Mouse (Mus musculus) kidney, postnatal 0 days (tissue): ENCODE measurements around the gene Trpc3. TPM values are rescaled to one million over a fixed set of nuclear protein-coding genes. Genes with fewer than 3 reads are reported as not detected.
"Not testable (repeated sequence)": the region's sequence is repeated elsewhere in the genome, so short reads cannot be mapped to it uniquely, and the experiment has no call there.

Source experiments
- ATAC-seq: fragments of 200-750 bp; cut with Nextera tagmentation; replicated peaks from 2 replicates; pipeline ENCODE4 v1.8.0; 2017; ENCODE audit warnings: low read depth, moderate number of reproducible peaks, moderate TSS enrichment, moderate library complexity; ENCODE audit not compliant: low FRiP score
- DNase-seq: peaks from one replicate; pipeline ENCODE4 v3.0.0-alpha.2; 2016; ENCODE audit warnings: low spot score
- H3K27ac ChIP-seq: fragments of 300-500 bp; sonication (generic); 2 replicates; pipeline ENCODE4 v1.5.1; 2014; ENCODE audit warnings: mild to moderate bottlenecking
- H3K27me3 ChIP-seq: fragments of 300-500 bp; sonication (generic); 2 replicates; pipeline ENCODE4 v1.6.1; 2014; ENCODE audit warnings: low read length, mixed read lengths; ENCODE audit not compliant: insufficient read depth
- H3K36me3 ChIP-seq: fragments of 300-500 bp; sonication (generic); 2 replicates; pipeline ENCODE4 v1.6.1; 2014; ENCODE audit warnings: low read length, mixed read lengths; ENCODE audit not compliant: insufficient read depth
- H3K4me1 ChIP-seq: fragments of 300-500 bp; sonication (generic); replicated peaks from 2 replicates; pipeline ENCODE4 v1.6.1; 2014; ENCODE audit warnings: antibody characterized with exemption, low read length, mixed read lengths; ENCODE audit not compliant: insufficient read depth
- H3K4me2 ChIP-seq: fragments of 300-500 bp; sonication (generic); 2 replicates; pipeline ENCODE4 v1.6.1; 2014; ENCODE audit warnings: mild to moderate bottlenecking, low read length, moderate library complexity, mixed read lengths
- H3K4me3 ChIP-seq: fragments of 300-500 bp; sonication (generic); replicated peaks from 2 replicates; pipeline ENCODE4 v1.5.1; 2014; ENCODE audit warnings: low read depth, low read length
- H3K9ac ChIP-seq: fragments of 300-500 bp; sonication (generic); 2 replicates; pipeline ENCODE4 v1.6.1; 2014; ENCODE audit warnings: low read depth, low read length
- H3K9me3 ChIP-seq: fragments of 300-500 bp; sonication (generic); replicated peaks from 2 replicates; pipeline ENCODE4 v1.6.1; 2016; ENCODE audit warnings: low read length, inconsistent platforms, mixed read lengths
- CTCF ChIP-seq: IDR thresholded peaks from 2 replicates; pipeline ENCODE4 v1.5.1; 2016; ENCODE audit warnings: antibody characterized with exemption, low read depth, mild to moderate bottlenecking, moderate library complexity
- WGBS: fragments of 180-500 bp; shearing (Covaris S2); extraction: QIAGEN DNeasy Blood & Tissue Kit; methylation state at CpG from one replicate; pipeline ENCODE4 v1.1.7; 2014; 5-methylcytosine and 5-hydroxymethylcytosine counted together
- polyA plus RNA-seq: library from polyadenylated mRNA; unstranded; fragments of >200 nt; fragmentation: Nextera tagmentation; extraction: Ambion mirVana; gene quantifications from 2 replicates; pipeline ENCODE4 v1.2.1, GENCODE M21; 2015

The Trpc3 gene
- polyA plus RNA-seq, 1 experiment from 2014 or later, result 6.0 TPM

DNA sequence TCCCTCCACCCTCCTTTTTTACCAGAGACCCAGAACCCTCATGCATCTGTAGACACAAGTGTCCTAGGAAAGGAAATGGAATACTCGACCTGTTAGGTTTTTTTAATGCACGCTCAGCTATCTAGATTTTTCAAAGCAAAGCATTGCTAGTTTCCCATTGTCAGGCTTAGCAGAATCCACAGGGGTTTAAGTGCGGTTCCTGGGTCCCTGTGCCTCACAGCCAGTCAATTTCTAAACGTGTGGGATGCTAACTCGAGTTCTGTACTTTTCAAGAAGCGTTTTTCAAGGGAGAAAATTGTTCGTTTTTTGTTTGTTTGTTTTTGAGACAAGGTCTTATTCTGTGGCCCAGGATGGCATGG is 304 bp upstream of the Trpc3 start:
- no peak for TF ChIP-seq CTCF
- Histone ChIP-seq H3K36me3 (no peaks in the 10 kb centered on the region), H3K27ac (no peak overlapping the region), H3K4me1 (peaks cover 6% of the 10 kb centered on the region; the same call in 1 of the 2 replicates), H3K9me3 (no peaks in the 10 kb centered on the region), H3K9ac (peak overlapping the region; percentile 62), H3K4me3 (peak overlapping the region; percentile 69), H3K4me2 (peak overlapping the region; percentile 81), H3K27me3 (no peaks in the 10 kb centered on the region)
- ATAC-seq, result no peak
- DNase-seq, result no peak
- WGBS, result 10% methylated on average over 7 of the region's 7 CpGs

DNA sequence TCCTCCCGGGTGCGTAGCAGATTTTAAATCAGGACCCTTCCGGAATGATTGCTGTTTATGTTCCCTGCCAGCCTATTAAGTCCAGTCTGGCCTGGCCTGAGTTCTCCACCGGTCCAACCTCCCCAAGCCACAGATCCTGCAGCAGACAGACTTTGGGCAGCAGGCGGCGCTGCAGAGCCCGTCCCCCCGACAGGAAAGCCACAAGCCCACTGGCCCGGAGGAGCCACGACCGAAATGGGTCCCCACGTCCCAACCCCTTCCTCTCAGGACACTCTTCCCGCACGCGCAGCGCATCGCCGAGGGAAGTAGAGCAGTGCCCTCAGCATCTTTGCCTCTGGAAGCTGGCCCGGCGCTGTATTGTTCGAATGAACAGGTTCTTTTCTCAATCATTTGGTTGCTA is 1.1 kb downstream of the Trpc3 start:
- Histone ChIP-seq H3K4me2 (peak overlapping the region; percentile 81), H3K4me3 (peak overlapping the region; percentile 69), H3K27ac (0 out of 2 replicates have a peak overlapping the region, but pooled peaks have one; percentile 47), H3K9me3 (no peaks in the 10 kb centered on the region), H3K27me3 (no peaks in the 10 kb centered on the region), H3K36me3 (no peaks in the 10 kb centered on the region), H3K4me1 (peaks cover 6% of the 10 kb centered on the region; the same call in 1 of the 2 replicates), H3K9ac (peak overlapping the region; percentile 62; the same call in 1 of the 2 replicates)
- ATAC-seq, result peak; percentile 76
- peak; percentile 88 for TF ChIP-seq CTCF
- peak; percentile 85 for DNase-seq
- WGBS, result 2% methylated on average over 21 of the region's 21 CpGs

DNA sequence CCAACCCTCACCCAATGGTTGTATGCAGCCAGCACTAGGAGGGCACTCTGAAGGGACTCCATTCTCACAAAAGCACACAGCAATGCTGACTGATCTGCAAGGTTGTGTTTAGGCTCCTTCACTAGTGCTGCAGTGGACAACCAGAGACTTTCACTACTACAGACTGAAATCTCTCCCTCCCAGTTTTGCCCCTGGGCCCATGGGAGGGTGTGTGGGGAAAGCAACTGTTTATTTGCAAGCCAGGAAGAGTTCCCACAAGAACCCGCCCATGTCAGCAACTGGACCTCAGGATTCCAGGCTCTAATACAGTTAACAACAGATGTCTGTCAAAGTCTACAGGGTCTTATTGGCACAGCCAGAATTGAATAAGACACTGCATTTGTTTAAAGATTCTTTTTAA is 14.1 kb downstream of the Trpc3 start:
- H3K4me3 ChIP-seq, result no peak overlapping the region
- H3K9ac ChIP-seq, result no peak overlapping the region
- H3K27ac ChIP-seq, result no peak overlapping the region
- H3K4me2 ChIP-seq, result no peak overlapping the region
- no peak for DNase-seq
- no peak for ATAC-seq
- H3K4me1 ChIP-seq, result no peaks in the 10 kb centered on the region
- H3K27me3 ChIP-seq, result no peaks in the 10 kb centered on the region
- H3K9me3 ChIP-seq, result no peaks in the 10 kb centered on the region
- TF ChIP-seq CTCF, result no peak
- WGBS, result 74% methylated on average over 1 of the region's 1 CpGs
- H3K36me3 ChIP-seq, result no peaks in the 10 kb centered on the region

DNA sequence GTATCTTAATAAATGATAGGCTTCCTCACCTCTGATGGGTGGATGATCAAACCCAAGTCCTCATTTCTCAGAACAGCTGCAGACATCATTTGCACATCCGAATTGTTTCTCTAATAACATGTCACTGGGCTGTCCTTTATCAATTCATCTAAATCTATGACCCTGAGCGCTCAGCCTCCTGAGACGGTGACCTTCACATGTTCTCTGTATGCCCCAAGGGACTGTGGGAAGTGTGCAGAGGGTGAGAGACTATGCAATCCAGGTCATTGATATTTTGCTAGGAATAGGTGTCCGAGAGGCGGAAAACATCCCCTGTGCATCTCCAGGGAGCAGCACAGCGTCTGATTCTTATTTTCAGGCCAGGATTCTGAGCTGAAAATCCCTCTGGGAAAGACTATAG is 22.2 kb downstream of the Trpc3 start:
- no peaks in the 10 kb centered on the region for H3K27me3 ChIP-seq
- no peak overlapping the region for H3K27ac ChIP-seq
- H3K9me3 ChIP-seq, result no peaks in the 10 kb centered on the region
- no peaks in the 10 kb centered on the region for H3K4me1 ChIP-seq
- H3K36me3 ChIP-seq, result no peaks in the 10 kb centered on the region
- DNase-seq (no peak), ATAC-seq (no peak)
- no peak for TF ChIP-seq CTCF
- H3K4me3 ChIP-seq, result no peak overlapping the region
- 82% methylated on average over 6 of the region's 6 CpGs for WGBS
- H3K4me2 ChIP-seq, result no peak overlapping the region
- no peak overlapping the region for H3K9ac ChIP-seq

DNA sequence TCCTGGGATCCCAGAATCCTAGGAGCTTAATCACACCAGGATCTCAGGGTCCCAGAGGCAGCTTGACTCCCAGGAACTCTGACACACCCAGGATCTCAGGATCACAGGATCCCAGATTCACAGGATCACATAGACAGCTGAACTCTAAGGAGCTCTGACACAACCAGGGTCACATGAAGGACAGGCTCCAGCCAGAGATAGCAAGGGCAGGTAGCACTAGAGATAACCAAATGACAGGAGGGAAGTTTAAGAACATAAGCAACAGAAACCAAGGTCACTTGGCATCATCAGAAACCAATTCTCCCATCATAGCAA is 44.8 kb downstream of the Trpc3 start:
- H3K27ac ChIP-seq, H3K36me3 ChIP-seq, H3K9me3 ChIP-seq, H3K9ac ChIP-seq, H3K4me3 ChIP-seq, H3K4me2 ChIP-seq, DNase-seq, ATAC-seq, H3K27me3 ChIP-seq, H3K4me1 ChIP-seq: not testable (repeated sequence)

DNA sequence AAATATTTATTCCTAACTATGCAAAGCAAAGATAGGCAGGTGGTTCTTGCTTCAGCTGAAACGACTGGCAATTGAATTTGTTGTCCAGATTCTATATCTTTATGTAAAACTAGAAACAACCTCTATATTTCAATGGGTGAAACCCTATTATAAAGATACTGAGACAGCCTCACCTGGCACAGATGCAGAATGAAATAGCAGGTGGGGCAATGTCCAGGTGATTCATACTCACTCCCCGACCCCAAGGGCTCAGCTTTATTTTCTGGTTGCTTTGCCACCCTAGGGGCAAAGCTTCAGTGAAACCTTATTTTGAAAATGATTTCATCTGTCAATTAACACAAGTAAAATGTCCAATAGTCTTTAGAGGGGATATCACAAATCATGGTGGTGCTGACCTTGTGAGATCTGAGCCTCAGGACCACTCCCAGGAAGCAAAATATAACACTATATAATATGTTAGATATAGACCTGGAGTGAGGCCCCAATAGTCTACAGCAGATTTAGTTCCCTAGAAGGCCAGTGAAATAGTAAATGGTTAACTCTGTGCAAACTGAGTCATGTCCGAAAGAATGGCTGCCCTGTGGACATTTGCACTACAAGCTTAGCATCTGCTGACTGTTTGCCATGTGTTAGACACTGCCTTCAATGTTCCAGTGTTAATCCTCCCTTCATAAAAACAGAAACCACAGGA is 45.3 kb downstream of the Trpc3 start:
- WGBS, result 76% methylated on average over 3 of the region's 3 CpGs

DNA sequence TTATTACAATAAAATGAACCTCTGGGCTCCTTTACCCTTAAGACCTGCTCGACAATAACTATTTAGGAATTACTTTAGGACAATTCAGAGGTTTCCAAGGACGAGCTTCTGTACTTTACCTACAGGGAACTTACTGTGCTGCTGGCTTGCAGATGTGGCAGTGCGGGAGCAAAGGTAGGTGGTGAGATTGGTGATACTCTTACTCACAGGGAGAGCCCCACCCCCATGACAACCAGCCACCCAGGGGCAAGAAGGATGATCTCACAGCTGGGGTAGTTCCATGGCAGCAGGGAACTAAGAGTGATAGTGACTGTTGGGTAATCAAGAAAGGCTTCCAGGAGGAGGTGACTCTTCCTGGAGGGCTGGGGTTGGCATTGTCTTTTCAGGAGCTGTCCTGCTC is 46.6 kb downstream of the Trpc3 start:
- no peak overlapping the region for H3K4me3 ChIP-seq
- no peaks in the 10 kb centered on the region for H3K9me3 ChIP-seq
- H3K4me2 ChIP-seq, result no peak overlapping the region
- no peaks in the 10 kb centered on the region for H3K4me1 ChIP-seq
- no peak for TF ChIP-seq CTCF
- WGBS, result 77% methylated on average over 3 of the region's 3 CpGs
- no peaks in the 10 kb centered on the region for H3K27me3 ChIP-seq
- no peak for DNase-seq
- no peaks in the 10 kb centered on the region for H3K36me3 ChIP-seq
- no peak overlapping the region for H3K9ac ChIP-seq
- ATAC-seq, result no peak
- no peak overlapping the region for H3K27ac ChIP-seq

More for the DNA sequence above, 45.3 kb downstream of the Trpc3 start:
- ATAC-seq (no peak), DNase-seq (no peak)
- Histone ChIP-seq H3K36me3 (no peaks in the 10 kb centered on the region), H3K9ac (no peak overlapping the region), H3K4me2 (no peak overlapping the region), H3K4me1 (no peaks in the 10 kb centered on the region), H3K4me3 (no peak overlapping the region), H3K27me3 (no peaks in the 10 kb centered on the region), H3K9me3 (no peaks in the 10 kb centered on the region), H3K27ac (no peak overlapping the region)
- TF ChIP-seq CTCF, result no peak
